Mouse (Mus musculus) layer of hippocampus, postnatal 25 days (tissue): ENCODE results near the gene Pif1. TPM values are rescaled to one million over a fixed set of nuclear protein-coding genes. Genes with fewer than 3 reads are reported as not detected.

Source experiments
- DNase-seq, 2 experiments: peaks; one replicate each; pipeline ENCODE4 v3.0.0; 2022; ENCODE audit warnings: mixed read lengths in 2 of 2, low spot score in 1 of 2; ENCODE audit errors: extremely low spot score in 1 of 2
- total RNA-seq, 2 experiments: library from RNA; stranded (reverse); gene quantifications; 2 replicates each; pipeline ENCODE4 v1.2.3; 2021

Gene Pif1
- total RNA-seq, 2 experiments from 2014 or later, result 0.07 to 0.19 TPM

DNA sequence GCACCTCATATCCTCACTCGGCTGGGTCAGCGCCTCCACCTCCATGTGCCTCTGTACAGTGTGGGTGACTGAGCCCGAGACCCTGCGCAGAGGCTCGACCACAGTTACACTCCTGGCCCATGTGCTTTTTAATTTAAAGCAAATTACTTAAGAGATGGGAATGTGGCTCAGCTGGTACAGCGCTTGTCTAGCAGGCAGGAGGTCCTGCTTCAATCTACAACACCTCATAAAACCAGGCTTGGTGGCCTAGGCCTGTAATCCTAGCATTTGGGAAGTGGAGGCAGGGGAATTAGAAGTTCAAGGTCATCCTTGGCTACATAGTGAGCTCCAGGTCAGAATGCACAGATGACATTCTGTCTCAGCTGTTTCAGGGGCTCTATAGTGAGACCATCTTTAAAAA lies 28.2 kb upstream of the Pif1 start:
- no peak for DNase-seq

DNA sequence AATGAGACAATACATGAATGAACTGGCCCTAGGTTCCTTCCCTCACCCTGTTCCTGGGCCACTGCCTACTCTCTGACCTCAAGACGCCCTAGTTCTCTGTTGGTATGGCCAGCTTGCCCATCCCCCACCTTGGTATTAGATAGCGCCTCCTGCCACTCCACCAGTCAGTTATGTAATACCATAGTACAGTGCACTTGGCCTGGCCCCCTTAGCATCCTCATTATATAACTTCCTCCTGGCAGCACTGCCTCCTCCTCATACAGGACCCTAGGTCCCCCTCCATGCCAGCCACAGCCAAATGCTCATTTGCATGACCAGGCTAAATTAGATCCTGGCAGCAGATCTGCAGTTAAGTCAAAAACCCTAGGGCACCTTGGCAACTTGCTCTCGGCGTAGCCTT lies 25.9 kb upstream of the Pif1 start:
- no peak for DNase-seq

DNA sequence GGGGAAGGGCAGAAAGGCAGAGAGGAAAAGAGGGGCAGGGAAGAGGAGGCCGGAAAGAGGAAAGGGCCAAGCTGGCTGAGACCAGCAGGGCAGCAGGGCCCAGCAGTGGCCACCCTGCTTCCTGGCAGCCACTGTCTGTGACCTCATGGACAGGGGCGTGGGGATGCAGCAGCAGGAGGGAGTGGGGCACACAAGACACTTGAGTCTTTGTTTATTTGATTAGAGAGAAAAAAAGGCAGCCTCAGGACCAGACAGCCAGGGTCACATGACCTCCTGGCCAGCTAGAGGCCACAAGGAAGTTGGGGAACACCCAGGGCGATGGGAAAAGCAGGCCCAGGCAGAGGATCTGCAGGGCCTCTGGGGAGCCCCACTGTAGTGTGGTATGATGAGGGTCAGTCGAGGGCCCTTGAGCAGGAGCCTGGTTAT lies 24.9 kb upstream of the Pif1 start:
- no peak for DNase-seq

DNA sequence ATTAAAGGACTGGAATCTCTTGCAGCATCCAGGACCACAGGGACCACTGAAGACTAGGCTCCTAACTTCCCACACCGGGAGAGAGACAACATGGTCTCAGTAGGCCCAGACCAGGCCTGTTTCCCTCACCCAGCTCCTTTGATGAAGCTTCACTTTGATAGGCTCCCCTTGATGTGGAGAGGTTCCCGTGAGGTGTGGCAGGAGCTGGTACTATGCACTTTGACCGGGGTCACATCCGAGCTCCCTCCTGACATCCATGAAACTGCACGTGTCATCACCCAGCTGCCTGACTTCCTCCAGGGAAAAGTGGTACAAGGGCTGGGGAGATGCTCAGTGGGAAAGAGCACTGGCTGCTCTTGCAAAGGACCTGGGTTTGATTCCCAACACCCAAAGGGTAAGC lies 23.9 kb upstream of the Pif1 start:
- DNase-seq, result no peak

DNA sequence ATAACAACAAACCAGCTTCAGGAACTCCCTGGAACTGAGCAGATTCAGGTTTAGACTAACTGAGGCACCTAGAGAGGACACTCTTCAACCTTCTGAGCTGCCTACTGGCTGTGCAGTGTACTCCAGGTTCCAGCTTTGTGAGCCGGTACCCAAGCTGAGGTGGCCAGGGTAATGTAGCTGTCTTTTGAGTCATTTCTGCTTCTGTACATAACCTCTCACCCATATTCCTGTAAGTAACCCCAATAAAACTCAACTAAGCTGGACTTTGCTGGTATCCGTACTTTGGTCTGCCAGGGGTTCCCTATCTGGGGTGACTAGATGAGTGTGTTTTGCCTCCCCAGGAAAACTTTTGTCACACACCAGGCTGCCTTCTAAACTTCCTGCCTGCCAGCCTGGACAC lies 22.3 kb upstream of the Pif1 start:
- no peak for DNase-seq

DNA sequence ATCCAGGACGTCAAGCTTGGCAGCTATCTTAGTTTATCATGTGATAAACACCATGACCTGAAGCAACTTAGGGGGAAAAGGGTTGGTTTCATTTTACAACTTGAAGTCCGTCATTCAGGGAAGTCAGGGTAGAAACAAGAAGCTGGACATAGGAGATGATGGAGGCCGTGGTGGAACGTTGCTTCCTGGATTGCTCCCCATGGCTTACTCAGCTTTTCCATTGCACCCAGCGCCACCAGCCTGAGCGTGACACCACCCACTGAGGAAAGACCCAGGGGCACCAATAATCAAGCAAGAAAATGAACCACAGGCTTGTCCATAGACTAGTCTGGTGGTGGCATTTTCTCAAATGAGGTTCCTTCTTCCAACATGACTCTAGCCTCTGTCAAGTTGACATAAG lies 18.2 kb upstream of the Pif1 start:
- DNase-seq, result no peak

DNA sequence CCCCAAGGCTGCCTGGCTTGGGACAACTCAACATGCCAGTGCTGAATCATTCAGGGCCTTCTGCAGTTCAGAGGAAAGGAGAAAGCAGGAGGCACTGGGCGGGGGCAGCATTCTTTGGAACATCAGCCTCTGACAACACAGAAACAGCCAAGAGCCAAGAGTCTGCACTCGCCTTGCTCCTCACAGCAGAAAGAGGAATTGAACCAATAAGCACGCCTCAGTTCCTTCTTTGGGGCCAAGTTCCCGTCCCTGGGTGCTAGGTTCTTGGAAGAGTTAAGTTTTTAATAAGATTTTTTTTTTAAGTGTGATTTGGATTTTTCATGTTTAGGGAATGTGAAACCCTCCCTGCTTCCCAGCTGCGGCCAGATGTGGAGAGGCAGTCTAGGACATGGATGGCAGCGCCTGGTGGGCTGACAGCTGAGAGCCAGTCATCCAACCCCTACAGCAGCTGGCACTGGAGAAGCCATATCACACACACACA lies 17.4 kb upstream of the Pif1 start:
- DNase-seq, result no peak

DNA sequence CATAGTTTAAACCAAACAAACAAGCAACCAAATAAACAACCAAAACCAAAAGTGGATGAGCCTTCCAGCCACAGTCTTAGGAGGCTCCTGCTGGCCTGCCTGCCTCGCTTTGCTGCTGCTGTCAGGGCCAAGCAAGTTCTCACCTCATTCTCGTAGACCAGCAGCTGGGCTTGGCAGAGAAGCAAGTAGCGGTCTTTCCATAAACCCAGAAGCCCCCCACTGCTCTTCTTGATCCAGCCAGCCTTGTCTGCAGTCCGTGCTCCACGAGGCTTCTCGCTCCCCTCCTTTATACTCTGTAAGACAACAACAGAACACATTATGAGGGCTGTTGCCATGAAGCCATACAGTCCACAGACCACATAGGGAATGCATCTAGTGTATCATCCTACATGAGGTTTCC lies 14.1 kb upstream of the Pif1 start:
- no peak for DNase-seq

DNA sequence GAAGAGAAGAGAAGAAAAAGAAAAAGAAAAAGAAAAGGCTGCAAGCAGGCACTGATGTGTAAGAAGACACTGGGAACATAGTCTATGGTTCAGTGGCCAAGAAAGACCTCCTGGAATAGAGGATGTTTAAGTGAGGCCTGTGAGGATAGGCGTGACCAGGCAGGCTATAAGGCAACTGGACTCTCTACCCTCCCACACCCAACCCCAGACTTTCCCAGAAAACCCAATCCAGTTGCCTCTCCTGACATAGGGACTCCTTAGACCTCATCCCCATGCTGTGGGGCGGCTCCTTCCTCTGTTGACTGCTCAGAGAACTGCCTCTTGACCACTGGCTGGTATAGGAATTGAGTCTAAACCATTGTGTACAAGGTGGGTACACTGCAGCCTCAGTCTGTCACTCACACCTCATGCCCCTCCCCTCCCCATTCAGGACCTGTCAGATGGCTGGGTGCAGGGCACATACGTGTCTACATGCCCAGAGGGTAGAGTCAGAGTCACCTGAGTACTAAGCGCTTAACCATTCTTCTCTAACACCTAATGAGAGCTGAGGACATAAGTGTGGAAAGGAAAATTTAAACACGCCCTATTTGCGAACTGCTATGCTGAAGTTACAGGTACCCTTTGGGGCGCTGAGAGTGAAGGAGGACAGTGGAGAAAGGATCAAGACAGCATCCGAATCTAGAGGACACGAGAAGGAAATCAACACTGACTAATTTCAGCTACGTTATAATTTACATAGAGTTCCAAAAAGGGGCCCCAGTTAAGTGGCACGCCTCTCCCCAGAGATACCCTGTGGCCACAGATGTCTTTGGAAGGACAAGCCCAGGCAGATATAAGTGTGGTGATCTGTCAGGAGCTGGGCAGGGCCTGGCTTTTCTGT lies 12.2 kb upstream of the Pif1 start:
- no peak for DNase-seq

DNA sequence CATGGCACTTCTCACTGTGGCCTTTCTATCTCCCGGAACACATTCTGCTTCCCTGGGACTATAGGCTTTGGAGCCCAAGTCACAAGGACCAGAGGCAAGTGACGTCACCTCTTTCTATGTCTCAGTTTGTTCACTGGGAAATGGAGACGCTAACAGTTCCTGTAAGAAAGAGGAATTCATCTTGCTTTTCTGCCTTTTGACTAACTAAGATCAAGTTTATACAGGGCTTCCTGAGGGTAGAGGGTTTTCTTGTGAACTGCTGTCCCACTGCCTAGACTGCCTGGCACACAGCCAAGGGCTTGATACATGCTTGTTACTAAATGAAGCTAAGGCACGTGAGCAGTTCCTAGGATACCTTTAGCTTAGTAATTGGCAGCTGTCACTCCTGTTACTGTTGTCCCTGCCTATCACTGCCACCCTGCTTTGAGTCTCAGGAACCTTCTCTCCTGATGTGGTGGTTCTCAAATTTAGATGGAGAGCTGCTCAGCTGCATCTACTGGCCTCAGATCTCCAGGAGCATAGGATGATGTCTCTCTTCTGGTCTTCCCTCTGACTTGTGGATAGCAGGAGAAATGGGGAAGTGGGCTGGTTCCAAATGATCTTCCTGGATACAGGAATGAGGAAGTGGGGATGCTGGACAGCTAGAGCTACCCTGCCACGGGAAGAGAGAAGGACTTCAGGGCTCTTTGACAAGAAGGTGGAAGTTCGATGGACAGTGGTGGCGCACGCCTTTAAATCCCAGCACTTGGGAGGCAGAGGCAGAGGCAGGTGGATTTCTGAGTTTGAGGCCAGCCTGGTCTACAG lies 11.4 kb upstream of the Pif1 start:
- DNase-seq, result no peak

DNA sequence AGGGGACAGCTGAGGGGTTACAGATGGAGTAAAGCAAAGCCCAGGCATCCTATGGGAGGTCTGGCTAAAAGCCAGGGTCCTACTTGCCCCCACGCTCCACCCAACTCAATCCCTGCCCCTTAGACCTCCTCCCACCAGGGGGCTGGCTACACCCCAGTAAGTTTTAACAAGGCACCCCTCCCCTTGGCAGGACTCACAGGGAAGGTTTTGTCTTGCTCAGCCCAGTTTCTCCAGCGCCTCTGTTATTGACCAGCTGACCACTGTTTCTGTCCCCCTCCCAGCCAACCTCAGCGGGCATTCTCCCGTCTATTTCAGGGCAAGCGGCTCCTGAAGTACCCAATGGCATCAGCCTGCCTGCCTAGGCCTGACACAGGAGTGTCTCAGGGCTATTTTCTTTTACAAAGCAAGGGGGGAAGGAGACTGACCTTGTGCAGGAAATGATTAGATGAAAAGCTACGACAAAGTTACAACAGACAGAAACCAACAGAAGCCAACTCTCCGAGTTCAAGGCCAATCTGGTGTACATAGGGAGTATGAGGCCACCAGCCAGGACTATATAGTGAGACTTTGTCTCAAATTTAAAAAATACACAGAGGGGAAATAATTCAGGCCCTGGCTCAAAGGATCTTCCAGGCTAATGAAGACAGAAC lies 10.0 kb upstream of the Pif1 start:
- DNase-seq, result no peak

DNA sequence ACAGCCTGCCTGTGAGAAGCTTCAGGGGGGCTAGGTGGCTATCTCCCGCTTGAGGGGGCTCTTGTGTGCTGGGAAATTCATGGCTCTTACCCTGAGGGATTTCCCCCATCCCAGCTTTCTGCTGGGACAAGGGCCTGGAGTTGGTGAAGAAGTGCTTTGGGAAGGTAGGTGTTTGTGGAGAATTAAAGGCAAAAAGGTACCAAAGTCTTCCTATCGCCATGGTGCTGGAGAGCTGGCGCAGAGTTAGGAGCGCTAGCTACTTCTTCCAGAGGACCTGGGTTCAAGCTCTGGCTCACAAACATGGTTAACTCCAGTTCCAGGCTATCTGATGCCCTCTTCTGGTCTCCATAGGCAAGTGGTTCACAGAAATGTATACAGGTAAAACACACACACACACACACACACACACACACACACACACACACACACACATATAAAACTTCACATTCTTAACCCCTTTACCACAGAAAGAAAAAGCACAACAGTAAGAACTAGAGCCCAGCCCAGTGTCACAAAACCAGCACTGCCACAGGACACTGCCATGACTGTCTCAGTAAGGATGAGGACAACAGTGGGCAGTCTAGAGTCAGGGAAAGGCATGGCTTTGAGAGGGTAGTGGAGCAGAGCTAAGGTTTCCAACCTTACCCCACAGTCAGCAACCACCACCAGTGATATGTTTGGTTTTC lies 9.3 kb upstream of the Pif1 start:
- no peak for DNase-seq

DNA sequence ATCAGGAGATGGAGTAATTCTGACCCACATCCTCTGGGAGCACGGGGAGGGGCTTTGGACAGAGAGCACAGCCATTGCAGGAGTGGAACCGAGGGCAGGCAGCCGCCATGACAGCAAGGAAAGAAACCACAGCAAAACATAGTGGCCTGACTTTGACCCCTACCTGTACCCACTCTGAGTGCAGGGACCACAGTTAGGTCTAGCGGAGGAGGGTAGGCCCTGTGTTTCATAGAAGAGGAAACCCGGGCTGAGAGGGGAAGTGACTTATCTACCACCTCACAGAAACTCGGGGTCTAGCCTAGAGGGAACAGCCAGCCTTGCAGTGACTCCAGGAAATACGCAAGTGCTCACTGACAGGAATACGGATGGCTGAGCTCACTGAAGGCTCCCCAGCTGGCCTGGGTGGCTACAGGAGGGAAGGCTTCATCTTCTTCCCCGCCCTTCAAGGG lies 8.1 kb upstream of the Pif1 start:
- no peak for DNase-seq

DNA sequence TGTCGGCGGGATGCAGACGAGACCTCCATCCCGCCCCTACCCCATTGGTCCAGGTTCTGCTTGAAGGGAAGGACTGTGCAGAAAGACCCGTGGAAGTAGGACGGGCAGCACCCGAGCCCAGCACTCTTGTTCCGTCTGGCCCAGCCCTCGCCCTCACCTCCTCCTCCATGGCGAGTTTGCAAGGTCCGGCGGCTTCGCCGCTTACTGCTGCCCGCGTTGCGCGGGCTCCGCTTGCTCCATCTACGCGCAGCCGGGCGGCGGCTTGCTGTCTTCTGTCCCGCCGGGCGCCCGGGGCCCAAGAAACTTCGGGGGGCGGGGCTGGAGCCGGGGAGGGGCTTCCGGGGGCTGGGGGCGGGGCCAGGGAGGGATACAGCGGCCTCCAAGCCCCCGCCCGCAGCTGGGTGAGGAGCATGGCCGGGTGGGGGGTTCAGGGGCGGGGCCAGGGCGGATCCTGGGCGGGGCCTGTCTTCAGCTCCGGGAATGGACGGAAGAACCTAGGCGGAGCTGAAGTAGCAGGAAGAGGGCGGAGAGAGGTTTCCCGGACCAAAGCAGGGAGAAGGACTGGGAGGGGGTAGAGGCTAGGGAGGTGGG lies 7.1 kb upstream of the Pif1 start, which contains the start of gene Plekho2:
Gene Plekho2, minus strand, starts transcription at position 260 of the 591 bp plus-strand sequence.
- peak; percentile 58 to 60 for DNase-seq

DNA sequence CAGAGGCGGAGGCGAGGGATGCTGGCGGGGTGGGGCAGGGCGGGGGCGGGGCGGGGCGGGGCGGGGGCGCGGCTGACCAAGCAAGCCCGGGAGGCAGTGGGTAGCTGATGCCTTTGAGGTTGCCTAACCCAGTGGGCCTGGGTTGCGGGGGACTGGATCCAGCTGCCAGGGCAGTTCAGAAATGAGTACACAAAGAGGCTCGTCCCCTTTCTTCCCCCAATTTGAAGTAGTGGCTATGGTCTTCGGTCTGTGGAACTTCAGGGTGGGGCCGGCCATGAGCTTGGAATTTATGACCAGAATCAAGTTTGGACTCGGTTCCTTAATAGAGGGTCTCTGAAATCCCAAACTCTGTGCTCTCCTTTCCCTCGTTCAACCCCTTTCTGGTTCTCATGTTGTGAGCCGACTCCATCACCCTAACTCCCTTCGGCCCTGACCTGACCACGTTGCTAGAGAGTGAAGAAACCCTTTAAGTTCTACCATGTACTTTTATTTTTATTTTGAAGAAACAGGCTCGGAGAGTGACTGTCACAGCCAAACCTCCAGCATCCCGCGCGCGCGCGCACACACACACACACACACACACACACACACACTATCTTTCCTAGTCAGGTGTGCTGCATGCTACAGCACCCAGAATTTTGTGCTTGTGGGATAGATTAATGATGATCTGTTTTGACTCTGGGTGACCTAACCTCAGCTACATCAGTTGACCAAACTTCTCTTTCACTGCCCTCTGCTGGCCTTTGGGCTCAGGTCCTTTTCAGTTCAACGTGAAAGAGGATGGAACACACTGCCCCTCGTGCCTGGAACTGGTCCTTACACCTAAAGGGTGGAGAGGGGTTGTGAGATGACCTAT lies 6.3 kb upstream of the Pif1 start:
- peak; percentile 31 to 64 for DNase-seq

DNA sequence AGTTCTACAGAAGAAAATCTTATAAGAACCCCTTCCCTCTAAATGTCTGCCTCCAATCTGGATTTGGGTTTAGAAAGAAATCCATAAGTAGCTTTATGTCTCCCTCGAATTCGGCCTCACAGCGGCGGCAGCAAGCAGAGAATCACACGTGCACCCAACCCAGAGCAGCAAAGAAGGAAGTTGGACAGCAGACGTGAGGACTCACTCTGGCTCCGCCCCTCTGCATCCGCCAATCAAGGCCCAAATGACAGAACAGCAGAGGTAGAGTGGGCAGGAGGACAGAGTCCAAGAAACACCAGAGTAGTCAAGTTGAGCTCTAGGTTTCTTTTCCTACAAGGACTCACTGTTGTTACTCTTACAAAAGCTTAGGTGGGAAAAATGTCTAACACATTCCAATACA lies 3.9 kb upstream of the Pif1 start:
- DNase-seq, result no peak

DNA sequence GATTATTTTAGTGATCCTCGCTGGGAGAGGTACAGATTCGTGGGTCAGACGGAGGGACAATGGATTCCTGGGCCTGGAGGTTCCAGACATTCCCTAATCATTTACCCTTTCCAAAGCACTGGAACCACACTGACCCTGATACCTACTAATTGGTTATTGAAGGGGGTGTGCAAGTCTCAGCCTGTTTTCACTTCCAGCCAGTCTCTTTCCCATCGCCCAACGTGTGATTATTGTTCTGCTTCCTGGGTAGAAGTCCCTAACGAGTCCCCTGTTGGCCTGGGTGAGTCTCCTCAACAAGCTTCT lies 261 bp downstream of the Pif1 start:
- no peak for DNase-seq

DNA sequence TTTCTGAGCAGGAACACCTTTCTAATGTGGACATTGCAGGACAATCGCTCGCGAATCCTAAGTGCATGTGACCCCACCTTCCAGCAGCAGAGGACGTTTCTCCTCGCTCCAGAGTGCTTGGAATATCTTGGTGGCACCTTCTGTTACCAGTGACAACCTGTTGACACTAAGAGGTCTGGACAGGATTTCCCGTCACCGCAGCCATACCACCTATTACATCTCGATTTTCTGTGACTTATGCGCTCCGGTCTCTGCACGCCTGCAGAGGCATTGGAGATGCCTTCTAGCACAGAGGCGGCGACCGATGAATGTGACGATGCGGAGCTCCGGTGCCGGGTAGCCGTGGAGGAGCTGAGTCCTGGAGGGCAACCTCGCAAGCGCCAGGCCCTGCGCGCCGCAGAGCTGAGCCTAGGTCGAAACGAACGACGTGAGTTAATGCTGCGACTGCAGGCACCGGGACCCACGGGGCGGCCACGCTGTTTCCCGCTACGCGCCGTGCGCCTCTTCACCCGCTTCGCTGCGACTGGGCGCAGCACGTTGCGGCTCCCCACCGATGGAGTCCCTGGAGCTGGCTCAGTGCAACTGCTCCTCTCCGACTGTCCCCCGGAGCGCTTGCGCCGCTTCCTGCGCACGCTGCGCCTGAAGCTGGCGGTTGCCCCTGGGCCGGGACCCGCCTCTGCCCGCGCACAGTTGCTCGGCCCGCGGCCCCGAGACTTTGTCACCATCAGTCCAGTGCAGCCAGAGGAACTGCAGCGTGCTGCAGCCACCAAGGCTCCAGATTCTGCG lies 806 bp downstream of the Pif1 start:
- no peak for DNase-seq
